Mouse (Mus musculus) liver, embryonic 11.5 days (tissue): ENCODE results near the gene Adamts3. TPM values are rescaled to one million over a fixed set of nuclear protein-coding genes. Genes with fewer than 3 reads are reported as not detected.

Experiments used
- ATAC-seq: fragments of 200-750 bp; cut with Nextera tagmentation; replicated peaks from 2 replicates; pipeline ENCODE4 v1.8.0; 2017; ENCODE audit warnings: moderate number of reproducible peaks, mild to moderate bottlenecking, moderate TSS enrichment, moderate library complexity; ENCODE audit not compliant: low FRiP score
- DNase-seq: peaks from one replicate; pipeline ENCODE4 v3.0.0-alpha.2; 2017; ENCODE audit warnings: low spot score
- H3K27ac ChIP-seq: fragments of 300-500 bp; sonication (generic); 2 replicates; pipeline ENCODE4 v1.5.1; 2014; ENCODE audit warnings: mild to moderate bottlenecking, low read depth, low read length, control low read depth
- H3K27me3 ChIP-seq: fragments of 300-500 bp; sonication (generic); replicated peaks from 2 replicates; pipeline ENCODE4 v1.6.1; 2014; ENCODE audit warnings: low read length, mixed read lengths; ENCODE audit not compliant: control insufficient read depth, insufficient read depth
- H3K36me3 ChIP-seq: fragments of 300-500 bp; sonication (generic); 2 replicates; pipeline ENCODE4 v1.6.1; 2014; ENCODE audit warnings: mild to moderate bottlenecking, low read length, moderate library complexity, mixed read lengths; ENCODE audit not compliant: control insufficient read depth, insufficient read depth
- H3K4me1 ChIP-seq: fragments of 300-500 bp; sonication (generic); replicated peaks from 2 replicates; pipeline ENCODE4 v1.6.1; 2014; ENCODE audit warnings: low read length, mixed read lengths; ENCODE audit not compliant: control insufficient read depth, insufficient read depth
- H3K4me2 ChIP-seq: fragments of 300-500 bp; sonication (generic); 2 replicates; pipeline ENCODE4 v1.6.1; 2014; ENCODE audit warnings: mild to moderate bottlenecking, control low read depth, moderate library complexity
- H3K4me3 ChIP-seq: fragments of 300-500 bp; sonication (generic); 2 replicates; pipeline ENCODE4 v1.5.1; 2014; ENCODE audit warnings: low read depth, low read length, control low read depth
- H3K9ac ChIP-seq: fragments of 300-500 bp; sonication (generic); 2 replicates; pipeline ENCODE4 v1.6.1; 2014; ENCODE audit warnings: low read depth, low read length, control low read depth
- H3K9me3 ChIP-seq: fragments of 300-500 bp; sonication (generic); 2 replicates; pipeline ENCODE4 v1.6.1; 2016; ENCODE audit warnings: low read length, inconsistent platforms, mixed read lengths; ENCODE audit not compliant: control insufficient read depth
- WGBS: fragments of 180-500 bp; shearing (Covaris S2); extraction: QIAGEN DNeasy Blood & Tissue Kit; methylation state at CpG from one replicate; pipeline ENCODE4 v1.1.7; 2014; 5-methylcytosine and 5-hydroxymethylcytosine counted together
- polyA plus RNA-seq: library from polyadenylated mRNA; unstranded; fragments of >200 nt; fragmentation: Nextera tagmentation; extraction: Ambion mirVana; gene quantifications from 2 replicates; pipeline ENCODE4 v1.2.1, GENCODE M21; 2014

Adamts3 gene
- polyA plus RNA-seq, 1 experiment from 2014 or later = 5.0 TPM

GRCm38 (mm10) chr5:89748185-89748884 is 134.8 kb downstream of the Adamts3 start:
- Histone ChIP-seq H3K4me3 (no peak overlapping the region), H3K4me1 (peaks cover 4% of the 10 kb centered on the region; the same call in 1 of the 2 replicates), H3K9ac (no peak overlapping the region), H3K27me3 (no peaks in the 10 kb centered on the region), H3K9me3 (no peaks in the 10 kb centered on the region), H3K36me3 (no peaks in the 10 kb centered on the region), H3K4me2 (no peak overlapping the region), H3K27ac (no peak overlapping the region)
- WGBS = 42% methylated on average over 2 of the region's 2 CpGs
- ATAC-seq (peak; percentile 67), DNase-seq (no peak)

- Histone ChIP-seq H3K27ac (no peak overlapping the region), H3K4me3 (no peak overlapping the region), H3K4me2 (no peak overlapping the region), H3K9me3 (no peaks in the 10 kb centered on the region), H3K9ac (no peak overlapping the region), H3K27me3 (no peaks in the 10 kb centered on the region), H3K36me3 (no peaks in the 10 kb centered on the region), H3K4me1 (peaks cover 4% of the 10 kb centered on the region; the same call in 1 of the 2 replicates)
- no peak for ATAC-seq
- WGBS = 77% methylated on average over 5 of the region's 5 CpGs
- no peak for DNase-seq
Observed at GRCm38 (mm10) chr5:89747149-89747659, 135.9 kb downstream of the Adamts3 start.

- H3K4me2 ChIP-seq = no peak overlapping the region
- peaks cover 4% of the 10 kb centered on the region; the same call in 1 of the 2 replicates for H3K4me1 ChIP-seq
- H3K9ac ChIP-seq = no peak overlapping the region
- DNase-seq = no peak
- H3K4me3 ChIP-seq = no peak overlapping the region
- no peaks in the 10 kb centered on the region for H3K9me3 ChIP-seq
- H3K27me3 ChIP-seq = no peaks in the 10 kb centered on the region
- no peaks in the 10 kb centered on the region for H3K36me3 ChIP-seq
- ATAC-seq = no peak
- no peak overlapping the region for H3K27ac ChIP-seq
- 84% methylated on average over 2 of the region's 2 CpGs for WGBS
Observed at GRCm38 (mm10) chr5:89745112-89745511, 138.0 kb downstream of the Adamts3 start.

- no peak overlapping the region for H3K27ac ChIP-seq
Observed at GRCm38 (mm10) chr5:89734759-89735158, 148.4 kb downstream of the Adamts3 start.

GRCm38 (mm10) chr5:89730411-89730810 is 152.7 kb downstream of the Adamts3 start:
- Histone ChIP-seq H3K4me3 (no peak overlapping the region), H3K27me3 (no peaks in the 10 kb centered on the region), H3K27ac (no peak overlapping the region), H3K9me3 (no peaks in the 10 kb centered on the region), H3K4me1 (no peaks in the 10 kb centered on the region), H3K9ac (no peak overlapping the region), H3K4me2 (no peak overlapping the region), H3K36me3 (no peaks in the 10 kb centered on the region)
- DNase-seq (no peak), ATAC-seq (no peak)
- WGBS = 75% methylated on average over 3 of the region's 3 CpGs

More at GRCm38 (mm10) chr5:89734759-89735158, 148.4 kb downstream of the Adamts3 start:
- H3K4me3 ChIP-seq = no peak overlapping the region
- no peaks in the 10 kb centered on the region for H3K36me3 ChIP-seq
- no peak for DNase-seq
- WGBS = 94% methylated on average over 2 of the region's 2 CpGs
- H3K27me3 ChIP-seq = no peaks in the 10 kb centered on the region
- no peak overlapping the region for H3K4me2 ChIP-seq
- H3K9me3 ChIP-seq = no peaks in the 10 kb centered on the region
- H3K9ac ChIP-seq = no peak overlapping the region
- no peaks in the 10 kb centered on the region for H3K4me1 ChIP-seq
- no peak for ATAC-seq

GRCm38 (mm10) chr5:89728117-89728516 is 155.0 kb downstream of the Adamts3 start:
- 76% methylated on average over 3 of the region's 3 CpGs for WGBS
- H3K27ac ChIP-seq = no peak overlapping the region
- H3K9ac ChIP-seq = no peak overlapping the region
- no peak for DNase-seq
- ATAC-seq = no peak
- H3K4me3 ChIP-seq = no peak overlapping the region
- no peak overlapping the region for H3K4me2 ChIP-seq
- H3K36me3 ChIP-seq = no peaks in the 10 kb centered on the region
- no peaks in the 10 kb centered on the region for H3K9me3 ChIP-seq
- no peaks in the 10 kb centered on the region for H3K27me3 ChIP-seq
- H3K4me1 ChIP-seq = no peaks in the 10 kb centered on the region

- H3K9me3 ChIP-seq = no peaks in the 10 kb centered on the region
- DNase-seq (no peak), ATAC-seq (no peak)
- no peak overlapping the region for H3K4me3 ChIP-seq
- no peaks in the 10 kb centered on the region for H3K36me3 ChIP-seq
- no peak overlapping the region for H3K9ac ChIP-seq
- no peaks in the 10 kb centered on the region for H3K27me3 ChIP-seq
- H3K4me2 ChIP-seq = no peak overlapping the region
- H3K4me1 ChIP-seq = no peaks in the 10 kb centered on the region
- H3K27ac ChIP-seq = no peak overlapping the region
- WGBS = 88% methylated on average over 6 of the region's 6 CpGs
Observed at GRCm38 (mm10) chr5:89727497-89728057, 155.6 kb downstream of the Adamts3 start.

GRCm38 (mm10) chr5:89714552-89714951 is 168.6 kb downstream of the Adamts3 start:
- H3K9me3 ChIP-seq = no peaks in the 10 kb centered on the region
- 39% methylated on average over 2 of the region's 2 CpGs for WGBS
- no peaks in the 10 kb centered on the region for H3K27me3 ChIP-seq
- no peak overlapping the region for H3K4me3 ChIP-seq
- DNase-seq (no peak), ATAC-seq (no peak)
- H3K27ac ChIP-seq = no peak overlapping the region
- no peak overlapping the region for H3K9ac ChIP-seq
- no peak overlapping the region for H3K4me2 ChIP-seq
- no peaks in the 10 kb centered on the region for H3K4me1 ChIP-seq
- no peaks in the 10 kb centered on the region for H3K36me3 ChIP-seq
